Mouse (Mus musculus) layer of hippocampus, adult 2 months (tissue): Measurements from ENCODE around the gene Mrtfb. TPM values are rescaled to one million over a fixed set of nuclear protein-coding genes. Genes with fewer than 3 reads are reported as not detected.
"Not testable (repeated sequence)": the region's sequence is repeated elsewhere in the genome, so short reads cannot be mapped to it uniquely, and the experiment has no call there.

Experiments used
- DNase-seq, 2 experiments: peaks; one replicate each; pipeline ENCODE4 v3.0.0; 2022; ENCODE audit warnings: low spot score in 2 of 2
- H3K27ac ChIP-seq: fragments of 200-600 bp; 2 replicates; pipeline ENCODE4 v1.8.1; 2022
- H3K4me3 ChIP-seq: fragments of 200-600 bp; 2 replicates; pipeline ENCODE4 v1.8.1; 2022; ENCODE audit warnings: mild to moderate bottlenecking
- CTCF ChIP-seq: fragments of 200-600 bp; conservative IDR thresholded peaks from 2 replicates; pipeline ENCODE4 v1.8.1; 2022; ENCODE audit warnings: antibody characterized with exemption, mild to moderate bottlenecking, moderate library complexity
- total RNA-seq, 2 experiments: library from RNA; stranded (reverse); gene quantifications; 2 replicates each; pipeline ENCODE4 v1.2.3; 2021

Gene Mrtfb
- total RNA-seq, 2 experiments from 2014 or later = 173 to 185 TPM

- Histone ChIP-seq H3K27ac (no peak overlapping the region), H3K4me3 (no peak overlapping the region)
- no peak for DNase-seq
- TF ChIP-seq CTCF = peak; percentile 22; the same call in 1 of the 2 replicates
Measured at GRCm38 (mm10) chr16:13336503-13337230, 80.4 kb downstream of the Mrtfb start.

DNA sequence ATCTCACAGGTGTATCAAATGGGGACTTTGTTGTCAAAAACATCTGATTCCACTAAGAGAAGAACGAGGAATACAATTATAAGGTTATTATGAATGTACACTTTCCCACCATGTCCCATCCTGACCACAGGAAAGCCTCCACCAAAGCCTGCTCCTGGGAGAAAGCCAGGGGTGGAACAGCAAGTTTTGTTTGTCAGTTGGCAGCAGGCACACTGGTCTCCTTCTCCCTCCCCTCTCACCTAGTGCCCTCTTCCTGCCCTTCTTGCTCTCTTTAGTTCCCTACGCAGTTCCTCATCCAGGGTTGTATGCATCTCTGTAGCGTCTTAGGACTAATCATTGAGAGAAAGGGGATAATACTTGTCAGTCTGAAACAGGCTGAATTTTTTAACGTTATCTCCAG lies 81.8 kb downstream of the Mrtfb start:
- no peak for TF ChIP-seq CTCF
- Histone ChIP-seq H3K4me3 (no peak overlapping the region), H3K27ac (peak overlapping the region; percentile 59)
- no peak for DNase-seq

GRCm38 (mm10) chr16:13339433-13339832 lies 83.2 kb downstream of the Mrtfb start:
- no peak for TF ChIP-seq CTCF
- peak in 1 of 2 experiments; percentile 26 for DNase-seq

DNA sequence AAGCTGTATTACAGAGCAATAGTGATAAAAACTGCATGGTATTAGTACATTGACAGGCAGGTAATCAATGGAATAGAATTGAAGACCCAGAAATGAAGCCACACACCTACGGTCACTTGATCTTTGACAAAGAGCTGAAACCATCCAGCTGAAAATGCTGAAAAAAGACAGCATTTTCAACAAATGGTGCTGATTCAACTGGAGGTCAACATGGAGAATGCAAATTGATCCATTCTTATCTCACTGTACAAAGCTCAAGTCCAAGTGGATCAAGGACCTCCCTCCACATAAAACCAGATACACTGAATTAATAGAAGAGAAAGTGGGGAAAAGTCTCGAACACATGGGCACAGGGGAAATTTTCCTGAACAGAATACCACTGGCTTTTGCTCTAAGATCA lies 89.5 kb downstream of the Mrtfb start:
- H3K27ac ChIP-seq, H3K4me3 ChIP-seq, DNase-seq: not testable (repeated sequence)

More at GRCm38 (mm10) chr16:13339433-13339832, 83.2 kb downstream of the Mrtfb start:
- Histone ChIP-seq H3K27ac (peak overlapping the region; percentile 59), H3K4me3 (no peak overlapping the region)

DNA sequence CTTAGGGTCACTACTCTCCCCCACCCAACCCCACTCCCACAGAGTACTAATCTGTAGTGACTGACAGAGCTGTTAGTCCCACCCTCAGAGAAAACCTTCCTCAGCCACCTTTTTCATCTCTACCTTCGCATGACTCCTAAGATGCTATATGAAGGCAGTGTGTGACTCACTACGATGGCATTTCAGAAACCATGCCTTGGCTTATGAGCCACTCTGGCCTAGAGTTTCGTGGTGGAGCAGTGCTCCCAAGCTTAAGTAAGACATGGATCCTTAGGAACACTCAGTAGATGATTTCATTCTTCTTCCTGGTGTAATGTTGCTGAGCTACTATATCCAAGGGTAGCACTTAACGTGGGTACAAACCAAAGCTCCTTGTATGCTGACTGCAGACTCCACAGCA lies 94.4 kb downstream of the Mrtfb start:
- DNase-seq = no peak
- no peak overlapping the region for H3K27ac ChIP-seq
- H3K4me3 ChIP-seq = no peak overlapping the region
- TF ChIP-seq CTCF = no peak

DNA sequence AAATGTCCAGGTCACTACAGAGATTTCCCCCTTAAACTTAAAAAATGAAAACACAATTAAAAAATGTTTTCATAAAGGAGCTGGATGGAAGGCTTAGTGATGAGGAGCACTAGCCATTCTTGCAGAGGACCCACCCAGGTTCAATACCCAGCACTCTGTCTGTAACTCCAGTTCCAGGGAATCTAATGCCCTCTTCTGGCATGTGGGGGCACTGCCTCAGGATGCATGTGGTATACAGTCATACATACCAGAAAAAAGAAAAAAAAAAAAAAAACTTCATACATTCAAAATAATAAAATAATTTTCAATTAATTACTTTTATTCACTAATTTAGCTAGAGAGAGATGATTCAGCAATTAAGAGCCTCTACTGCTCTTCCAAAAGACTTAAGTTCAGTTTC lies 95.0 kb downstream of the Mrtfb start:
- H3K4me3 ChIP-seq = no peak overlapping the region
- no peak overlapping the region for H3K27ac ChIP-seq
- TF ChIP-seq CTCF = peak; percentile 69
- no peak for DNase-seq

GRCm38 (mm10) chr16:13353927-13354326 lies 97.6 kb downstream of the Mrtfb start:
- no peak for DNase-seq
- peak overlapping the region; percentile 54 for H3K27ac ChIP-seq
- H3K4me3 ChIP-seq = no peak overlapping the region
- TF ChIP-seq CTCF = no peak

DNA sequence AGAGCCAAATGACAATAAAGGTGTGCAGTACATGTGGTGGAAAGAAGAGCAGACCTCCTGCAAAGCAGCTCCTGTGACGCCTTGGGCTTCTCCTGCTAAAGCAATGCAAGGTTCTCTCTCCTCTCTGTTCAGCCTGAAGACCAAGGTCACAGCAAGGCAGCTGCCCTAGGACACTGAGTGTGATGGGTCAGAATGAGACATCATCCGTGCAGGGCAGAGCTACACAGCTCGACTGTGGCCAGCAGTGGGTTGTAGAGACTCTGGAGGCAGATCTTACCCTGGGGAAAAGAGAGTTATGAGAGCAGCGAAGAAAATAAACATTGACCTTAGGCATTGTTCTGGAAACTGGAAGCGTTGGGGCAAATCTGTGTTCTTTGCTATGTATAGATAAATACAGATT lies 98.2 kb downstream of the Mrtfb start:
- Histone ChIP-seq H3K4me3 (no peak overlapping the region), H3K27ac (peak overlapping the region; percentile 54)
- TF ChIP-seq CTCF = no peak
- no peak for DNase-seq

DNA sequence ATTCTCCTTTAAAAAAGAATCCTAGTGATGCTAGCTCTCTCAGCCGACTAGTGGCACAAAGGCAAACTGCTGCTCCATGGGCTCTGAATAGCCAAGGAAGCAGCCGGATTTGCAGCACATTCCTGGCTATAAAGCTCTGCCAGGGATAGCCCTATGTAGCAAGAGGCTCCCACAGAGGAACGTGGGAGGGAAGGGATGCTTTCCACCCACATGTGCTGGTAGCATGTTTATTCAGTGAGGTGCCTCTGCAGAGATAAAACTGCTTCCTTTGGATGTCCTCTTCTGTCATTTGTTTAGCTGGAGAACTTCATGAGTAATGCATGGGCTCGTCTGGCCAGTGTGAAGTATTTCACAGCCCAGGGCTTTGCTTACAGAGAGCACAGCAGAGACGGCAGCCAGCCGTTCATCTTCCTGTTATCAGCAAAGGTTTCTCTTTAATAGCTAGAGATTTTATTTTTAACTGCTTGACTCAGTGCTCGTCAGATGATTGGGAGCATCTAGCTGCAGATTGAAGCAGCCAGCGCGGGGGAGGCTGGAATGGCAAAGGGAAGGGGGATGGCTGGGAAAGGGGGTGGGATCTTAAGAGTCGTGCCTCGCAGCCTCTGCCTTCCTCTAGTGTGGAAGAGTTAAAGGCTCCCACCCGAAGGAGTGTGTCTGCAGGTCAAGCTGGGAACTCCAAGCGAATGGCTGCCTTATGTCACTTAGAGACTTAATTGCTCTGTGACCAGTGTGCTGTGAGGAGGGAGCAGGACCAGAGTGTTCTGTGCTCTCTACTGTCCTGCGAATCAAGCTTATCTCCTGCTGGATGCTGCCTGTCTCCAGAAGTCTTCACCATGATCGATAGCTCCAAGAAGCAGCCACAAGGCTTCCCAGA lies 101.8 kb downstream of the Mrtfb start:
- Histone ChIP-seq H3K27ac (peak overlapping the region; percentile 96), H3K4me3 (peak overlapping the region; percentile 66)
- peak; percentile 79 to 90 for DNase-seq
- peak; percentile 94 for TF ChIP-seq CTCF

GRCm38 (mm10) chr16:13358741-13359140 lies 102.5 kb downstream of the Mrtfb start:
- no peak for TF ChIP-seq CTCF
- peak overlapping the region; percentile 96 for H3K27ac ChIP-seq
- DNase-seq = no peak
- H3K4me3 ChIP-seq = peak overlapping the region; percentile 66

DNA sequence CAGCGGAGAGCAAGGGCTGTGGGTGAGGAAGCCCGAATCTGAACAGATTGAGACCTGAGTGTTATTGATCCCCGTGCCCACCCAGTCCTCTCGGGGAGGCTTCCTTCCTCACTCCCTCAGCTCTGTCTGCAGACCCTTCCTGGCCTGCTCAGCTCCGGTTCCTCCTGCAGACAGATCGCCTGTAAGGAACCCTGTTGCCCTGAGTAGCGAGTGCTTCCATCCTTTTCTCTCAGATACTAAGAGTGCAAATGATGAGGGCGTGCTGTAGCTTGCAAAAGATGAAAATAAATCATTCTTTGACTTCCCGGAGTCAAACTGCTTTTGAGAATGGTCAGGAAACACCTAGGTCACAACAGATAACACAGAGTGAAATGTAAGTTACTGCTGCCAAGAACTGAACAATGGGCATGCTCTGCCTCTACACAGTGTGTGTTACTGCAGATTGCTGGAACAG lies 103.2 kb downstream of the Mrtfb start:
- no peak for DNase-seq
- H3K4me3 ChIP-seq = peak overlapping the region; percentile 66
- peak overlapping the region; percentile 96 for H3K27ac ChIP-seq
- no peak for TF ChIP-seq CTCF

GRCm38 (mm10) chr16:13360208-13360607 lies 103.9 kb downstream of the Mrtfb start:
- H3K4me3 ChIP-seq = peak overlapping the region; percentile 66
- peak overlapping the region; percentile 96 for H3K27ac ChIP-seq
- DNase-seq = no peak
- no peak for TF ChIP-seq CTCF

- no peak for TF ChIP-seq CTCF
- peak overlapping the region; percentile 66 for H3K4me3 ChIP-seq
- H3K27ac ChIP-seq = peak overlapping the region; percentile 96
- no peak for DNase-seq
Measured at GRCm38 (mm10) chr16:13360835-13361234, 104.6 kb downstream of the Mrtfb start.
